Mouse (Mus musculus) liver, postnatal 0 days (tissue): ENCODE measurements around the gene Olfr1178.

ENCODE experiments used
- CTCF ChIP-seq: sonication (generic); IDR thresholded peaks from 2 replicates; pipeline ENCODE4 v1.5.1; 2016; ENCODE audit warnings: antibody characterized with exemption, low read depth
- EP300 ChIP-seq: IDR thresholded peaks from 2 replicates; pipeline ENCODE4 v1.6.1; 2016; ENCODE audit warnings: antibody characterized with exemption, low read depth, mild to moderate bottlenecking

DNA sequence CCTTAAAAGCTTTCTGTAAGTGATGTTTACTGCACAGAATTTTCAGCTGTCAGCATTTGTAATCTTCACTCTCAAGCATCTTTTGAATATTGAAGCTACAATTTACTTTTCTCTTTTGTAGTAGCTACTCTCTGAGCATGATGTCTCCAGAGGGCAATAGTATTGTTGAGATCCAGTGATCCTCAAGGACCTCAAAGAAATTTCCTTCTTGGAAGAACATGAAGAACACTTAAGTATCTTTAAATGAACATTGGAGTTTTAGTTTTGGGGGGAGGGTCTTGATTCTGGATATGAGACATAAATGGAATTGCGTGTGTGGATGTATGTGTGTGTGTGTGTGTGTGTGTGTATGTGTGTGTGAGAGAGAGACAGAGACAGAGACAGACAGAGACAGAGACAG is 62.2 kb downstream of the Olfr1178 start, which contains the start of gene Gm13757:
- TF ChIP-seq CTCF: no peak
- no peak for TF ChIP-seq EP300
